Mouse (Mus musculus): Measurements from ENCODE around the gene Ly6g5b. TPM values are rescaled to one million over a fixed set of nuclear protein-coding genes. Genes with fewer than 3 reads are reported as not detected.
A peak's percentile ranks its signal among the peaks of the same experiment; 100 is the strongest.

The Ly6g5b gene
- under 1 TPM in 3 of 4 experiments, not detected in 1; 0.38 to 0.91 (median 0.40) TPM for total RNA-seq (2022)

- DNase-seq = no peak
Observed at GRCm38 (mm10) chr17:35115046-35116019, at the start of gene Ly6g5b. Gene Ly6g5b, minus strand, starts transcription at chr17:35115428.

DNA sequence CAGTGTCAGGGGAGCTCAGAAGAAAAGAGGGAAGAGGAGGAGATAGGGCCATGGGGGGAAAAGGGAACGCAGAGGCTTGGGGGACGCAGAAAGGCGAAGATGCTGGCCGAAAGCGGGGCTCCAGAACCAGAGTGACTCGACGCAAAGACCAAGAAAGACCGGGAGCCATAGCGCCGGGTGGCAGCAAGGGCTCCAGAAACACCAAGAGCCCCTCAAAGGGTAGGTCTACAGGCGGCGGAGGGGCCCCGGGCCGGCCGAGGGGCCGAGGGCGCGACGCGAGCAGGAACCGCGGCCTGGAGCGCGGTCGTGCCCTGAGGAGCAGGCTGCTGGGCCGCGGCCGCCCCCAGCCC is 49.0 kb upstream of the Ly6g5b start:
- DNase-seq = no peak

DNA sequence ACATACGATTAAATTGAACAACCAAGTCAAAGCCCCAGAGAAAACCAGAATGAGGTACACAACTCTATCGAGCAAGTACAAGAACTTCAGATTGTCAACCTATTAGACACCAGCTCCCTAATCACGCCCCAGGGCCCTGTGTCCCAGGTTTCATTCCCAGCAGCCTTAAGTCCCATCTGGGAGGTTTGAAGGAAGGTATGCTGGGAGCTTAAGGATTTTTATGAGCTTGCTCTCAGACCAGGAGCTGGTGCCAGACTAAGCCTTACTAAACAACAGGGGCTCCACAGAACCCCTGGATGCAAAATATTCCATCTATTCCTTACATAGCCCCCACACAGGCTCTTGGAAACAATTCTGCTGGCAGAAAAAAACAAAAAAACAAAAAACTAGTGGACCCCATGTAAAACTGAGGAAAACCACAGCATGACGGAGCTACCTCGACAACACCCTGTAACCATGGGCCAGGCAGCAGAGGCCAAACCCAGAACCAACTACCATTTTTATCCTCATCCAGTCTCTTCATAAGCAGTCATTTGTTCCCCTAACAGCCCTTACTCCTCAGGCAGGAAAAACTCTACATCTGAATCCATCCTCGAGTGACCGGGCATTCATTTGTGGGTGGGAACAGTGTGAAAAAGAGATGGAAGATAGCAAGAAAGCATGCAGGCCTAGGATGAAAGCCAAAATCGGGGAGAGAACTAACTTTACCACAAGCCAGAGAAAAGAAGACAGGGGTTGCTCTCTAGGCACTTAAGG is 48.3 kb upstream of the Ly6g5b start:
- DNase-seq = no peak

- DNase-seq = no peak
Observed at GRCm38 (mm10) chr17:35162730-35163129, 47.5 kb upstream of the Ly6g5b start.

DNA sequence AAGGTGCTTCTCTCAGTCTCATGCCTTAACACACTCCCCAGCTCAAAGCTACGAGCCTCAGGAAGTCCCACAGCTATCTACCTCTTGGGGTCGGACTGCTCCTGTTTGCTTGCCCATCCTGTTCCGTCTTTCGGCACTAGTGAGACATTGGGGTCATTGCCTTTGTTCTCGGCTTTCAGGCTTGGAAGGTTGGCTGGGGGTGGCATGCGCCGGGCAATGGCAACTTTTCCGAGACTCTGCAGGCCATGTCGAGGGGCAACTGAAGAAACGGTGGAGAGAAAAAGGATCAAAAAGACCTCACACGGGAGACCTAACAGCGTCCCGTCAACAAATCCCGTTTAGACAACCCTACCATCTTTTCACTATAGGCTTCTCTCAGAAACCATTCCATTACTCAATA is 46.9 kb upstream of the Ly6g5b start:
- DNase-seq = no peak

DNA sequence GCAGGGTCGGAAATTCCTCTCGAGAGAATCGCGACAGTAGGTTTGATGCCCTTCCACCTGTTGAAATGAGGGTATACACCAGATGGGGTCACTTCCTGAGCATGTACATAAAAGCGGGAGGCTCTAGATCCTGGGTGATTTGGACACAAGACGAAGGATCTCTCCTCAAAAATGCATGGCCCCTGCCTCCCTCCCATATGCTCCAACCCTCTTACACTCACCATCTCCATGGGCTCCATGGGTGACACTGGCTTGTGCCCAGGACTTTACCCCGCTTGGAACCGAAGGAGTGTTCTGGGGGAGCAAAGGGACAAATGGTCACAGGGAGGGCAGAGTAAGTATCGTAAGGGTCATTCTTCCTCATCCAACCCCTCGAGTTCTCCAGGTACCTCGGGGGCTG is 46.2 kb upstream of the Ly6g5b start:
- no peak for DNase-seq

DNA sequence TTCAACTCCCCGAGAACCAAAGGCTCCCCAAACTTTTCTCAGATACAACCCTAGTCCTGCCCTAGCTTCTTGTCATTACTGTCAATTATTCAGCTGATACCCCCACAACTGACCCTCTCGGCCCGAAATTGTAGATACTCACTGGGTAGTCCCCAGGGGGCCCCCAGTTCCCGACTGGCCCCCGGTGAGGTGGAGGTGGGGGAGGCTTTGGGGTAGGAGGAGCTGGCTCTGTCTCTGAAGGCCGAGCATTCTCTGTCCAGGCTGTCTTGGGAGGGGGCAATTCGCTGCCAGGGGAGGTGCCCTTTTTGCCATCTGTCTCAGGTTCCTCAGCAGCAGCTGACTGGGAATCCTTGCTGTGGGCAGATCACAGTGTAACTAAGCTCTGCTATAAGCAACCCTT is 44.4 kb upstream of the Ly6g5b start:
- no peak for DNase-seq

GRCm38 (mm10) chr17:35158850-35159593 is 43.8 kb upstream of the Ly6g5b start:
- DNase-seq = no peak

GRCm38 (mm10) chr17:35157661-35158175 is 42.5 kb upstream of the Ly6g5b start:
- DNase-seq = no peak

GRCm38 (mm10) chr17:35157254-35157653 is 42.0 kb upstream of the Ly6g5b start:
- DNase-seq = no peak

DNA sequence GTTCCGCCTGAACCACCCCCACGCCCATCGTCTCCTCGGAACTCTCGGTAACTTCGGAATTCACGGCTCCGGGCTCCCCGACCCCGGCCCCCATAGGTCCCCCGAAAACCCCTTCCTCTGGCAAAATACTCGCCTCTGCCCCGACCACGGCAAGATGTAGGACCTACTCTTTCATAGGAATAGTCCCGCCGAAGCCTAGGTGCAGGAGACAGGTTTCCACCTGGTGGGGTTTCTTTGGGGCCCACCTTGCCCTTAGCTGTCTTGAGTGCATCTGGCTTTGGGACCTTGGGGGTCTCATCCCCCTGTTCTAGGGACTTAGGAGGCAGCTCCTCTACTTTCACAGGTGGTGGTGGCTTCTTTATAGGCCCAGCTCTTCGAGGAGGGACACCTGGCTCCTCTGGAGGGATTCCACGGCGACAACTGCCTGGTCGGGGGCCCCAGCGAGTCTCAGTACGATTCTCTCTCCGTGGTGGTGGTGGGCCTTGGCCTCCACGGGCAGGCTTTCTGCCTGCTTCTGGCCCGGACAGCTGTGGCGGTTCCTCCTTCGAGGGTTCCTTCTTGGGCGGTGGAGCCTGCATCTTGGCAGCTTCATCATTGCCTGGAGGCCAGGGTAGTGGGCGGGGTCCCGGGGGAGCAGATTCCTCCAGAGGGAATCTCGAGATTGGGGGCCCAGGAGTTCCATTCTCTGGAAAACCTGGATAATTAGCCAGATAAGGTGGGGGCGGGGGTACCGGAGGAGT is 41.4 kb upstream of the Ly6g5b start:
- DNase-seq = no peak

- DNase-seq = no peak
Observed at GRCm38 (mm10) chr17:35155451-35155850, 40.2 kb upstream of the Ly6g5b start.

- DNase-seq = no peak
Observed at GRCm38 (mm10) chr17:35154616-35155015, 39.4 kb upstream of the Ly6g5b start.

GRCm38 (mm10) chr17:35153931-35154330 is 38.7 kb upstream of the Ly6g5b start:
- no peak for DNase-seq

DNA sequence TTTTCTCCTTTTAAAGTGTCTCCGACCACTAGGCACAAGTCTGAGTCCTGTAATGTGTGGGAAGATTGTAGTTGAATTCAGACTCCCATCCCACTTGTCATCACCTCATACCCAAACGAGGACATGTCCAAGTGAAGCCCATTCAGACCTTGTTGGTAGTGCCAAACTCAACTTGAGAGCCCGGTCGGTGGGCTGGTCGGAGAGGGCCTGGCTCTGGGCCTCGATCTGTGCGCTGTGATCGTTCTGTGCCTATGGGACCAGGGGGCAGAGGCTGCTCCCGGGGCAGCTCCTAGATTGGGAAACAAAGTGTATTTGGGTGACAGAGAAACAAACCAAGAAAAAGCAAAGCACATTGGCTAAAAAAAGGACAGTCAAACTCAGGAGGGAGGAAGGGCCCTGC is 37.8 kb upstream of the Ly6g5b start:
- DNase-seq = no peak

- DNase-seq = no peak
Observed at GRCm38 (mm10) chr17:35152121-35152520, 36.9 kb upstream of the Ly6g5b start.

- DNase-seq = no peak
Observed at GRCm38 (mm10) chr17:35147922-35148639, 32.9 kb upstream of the Ly6g5b start.

DNA sequence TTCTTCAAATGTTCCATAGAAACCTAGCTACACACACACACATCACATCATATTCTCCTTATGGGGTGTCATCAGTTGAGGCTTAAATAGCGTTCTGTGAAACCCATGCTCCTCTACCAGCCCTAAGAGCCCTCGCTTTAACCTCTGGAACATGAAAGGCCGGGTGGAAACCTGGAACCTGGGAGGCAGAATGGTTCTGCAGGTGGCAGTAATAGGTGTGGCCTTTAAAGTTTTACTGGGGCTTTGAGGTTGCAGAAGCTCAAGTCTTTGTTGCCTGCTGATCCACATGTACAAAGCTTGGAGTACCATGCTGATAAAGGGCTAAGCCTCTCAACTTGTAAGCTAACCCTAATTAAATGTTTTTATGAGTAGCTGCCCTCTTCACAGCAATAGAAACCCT is 32.1 kb upstream of the Ly6g5b start:
- no peak for DNase-seq

GRCm38 (mm10) chr17:35146139-35146538 is 30.9 kb upstream of the Ly6g5b start:
- DNase-seq = no peak

- DNase-seq = peak; percentile 93
Observed at GRCm38 (mm10) chr17:35141971-35142370, 26.7 kb upstream of the Ly6g5b start.

DNA sequence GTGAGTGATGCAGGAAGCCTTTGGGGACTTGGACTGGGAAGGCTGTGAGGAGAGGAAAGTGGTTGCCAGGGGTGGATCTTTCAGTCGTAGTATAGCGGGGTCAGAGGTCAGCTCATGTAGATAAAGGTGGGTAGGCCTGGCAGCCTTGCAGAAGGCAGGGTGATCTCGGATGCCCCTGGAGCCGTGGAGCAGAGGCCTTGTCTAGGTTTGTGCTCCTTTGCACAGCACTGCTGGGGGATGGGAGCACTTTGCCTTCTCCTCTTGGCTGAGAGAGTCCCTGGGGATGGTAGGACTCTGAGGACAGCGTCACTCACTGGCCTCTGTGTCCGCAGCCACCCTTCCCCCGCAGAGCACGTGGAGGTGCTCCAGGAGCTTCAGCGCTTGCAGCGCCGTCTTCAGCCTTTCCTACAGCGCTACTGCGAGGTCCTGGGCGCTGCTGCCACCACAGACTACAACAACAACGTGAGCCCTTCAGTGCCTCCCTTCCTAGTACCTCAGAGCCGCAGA is 25.3 kb upstream of the Ly6g5b start:
- DNase-seq = no peak
